Mouse (Mus musculus) liver, embryonic 13.5 days (tissue): ENCODE results near the gene Pla1a. TPM values are rescaled to one million over a fixed set of nuclear protein-coding genes. Genes with fewer than 3 reads are reported as not detected.

Experiments
- ATAC-seq: fragments of 200-750 bp; cut with Nextera tagmentation; 2 replicates; pipeline ENCODE4 v1.8.0; 2017; ENCODE audit warnings: low read depth, mild to moderate bottlenecking, moderate number of reproducible peaks, moderate library complexity
- DNase-seq: peaks from one replicate; pipeline ENCODE4 v3.0.0; 2022
- H3K27ac ChIP-seq: fragments of 300-500 bp; sonication (generic); 2 replicates; pipeline ENCODE4 v1.5.1; 2015; ENCODE audit warnings: moderate library complexity, mild to moderate bottlenecking, inconsistent platforms
- H3K27me3 ChIP-seq: fragments of 300-500 bp; sonication (generic); 2 replicates; pipeline ENCODE4 v1.6.1; 2015; ENCODE audit warnings: mild to moderate bottlenecking, inconsistent platforms
- H3K36me3 ChIP-seq: fragments of 300-500 bp; sonication (generic); 2 replicates; pipeline ENCODE4 v1.6.1; 2015; ENCODE audit warnings: mild to moderate bottlenecking, inconsistent platforms
- H3K4me1 ChIP-seq: fragments of 300-500 bp; sonication (generic); replicated peaks from 2 replicates; pipeline ENCODE4 v1.6.1; 2015; ENCODE audit warnings: inconsistent platforms
- H3K4me2 ChIP-seq: fragments of 300-500 bp; sonication (generic); 2 replicates; pipeline ENCODE4 v1.6.1; 2015; ENCODE audit warnings: inconsistent platforms, mild to moderate bottlenecking, moderate library complexity
- H3K4me3 ChIP-seq: fragments of 300-500 bp; sonication (generic); replicated peaks from 2 replicates; pipeline ENCODE4 v1.5.1; 2015; ENCODE audit warnings: mild to moderate bottlenecking, inconsistent platforms
- H3K9ac ChIP-seq: fragments of 300-500 bp; sonication (generic); 2 replicates; pipeline ENCODE4 v1.6.1; 2015; ENCODE audit warnings: mild to moderate bottlenecking, inconsistent platforms
- H3K9me3 ChIP-seq: fragments of 300-500 bp; sonication (generic); replicated peaks from 2 replicates; pipeline ENCODE4 v1.6.1; 2016; ENCODE audit warnings: inconsistent platforms
- WGBS: fragments of 180-500 bp; shearing (Covaris S2); methylation state at CpG from one replicate; pipeline ENCODE4 v1.1.7; 2015; ENCODE audit not compliant: insufficient replicate concordance; 5-methylcytosine and 5-hydroxymethylcytosine counted together
- polyA plus RNA-seq: library from polyadenylated mRNA; unstranded; fragments of >200 nt; fragmentation: Nextera tagmentation; extraction: Ambion mirVana; gene quantifications from 2 replicates; pipeline ENCODE4 v1.2.1, GENCODE M21; 2015

Gene Pla1a
- polyA plus RNA-seq, 1 experiment from 2014 or later = 8.4 TPM

DNA sequence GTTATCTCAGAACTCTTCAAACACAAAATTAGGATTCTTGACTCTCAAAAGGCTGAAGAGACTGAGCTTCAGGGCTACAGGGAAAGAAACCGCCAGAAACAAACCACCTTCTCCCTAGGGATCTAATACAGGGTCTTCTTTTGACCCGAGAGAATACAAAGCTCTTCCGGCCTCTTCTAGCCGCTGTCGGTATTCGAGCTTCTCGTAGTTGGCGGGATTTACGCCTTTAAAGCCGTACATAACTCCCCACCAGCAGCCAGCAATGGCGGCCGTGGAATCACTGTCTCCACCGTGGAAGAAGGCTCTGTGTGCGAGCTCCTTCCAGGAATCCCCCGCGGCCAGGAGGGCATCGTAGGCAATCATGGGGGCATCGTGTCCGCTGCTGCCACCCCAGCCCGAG, 12.6 kb upstream of the Pla1a start:
- 87% methylated on average over 20 of the region's 20 CpGs for WGBS
- Histone ChIP-seq H3K4me2 (no peak overlapping the region), H3K9ac (no peak overlapping the region), H3K36me3 (peaks cover 54% of the 10 kb centered on the region), H3K4me3 (no peak overlapping the region), H3K4me1 (peaks cover 9% of the 10 kb centered on the region), H3K27me3 (no peaks in the 10 kb centered on the region), H3K27ac (no peak overlapping the region), H3K9me3 (no peaks in the 10 kb centered on the region)
- DNase-seq = no peak
- no peak for ATAC-seq

DNA sequence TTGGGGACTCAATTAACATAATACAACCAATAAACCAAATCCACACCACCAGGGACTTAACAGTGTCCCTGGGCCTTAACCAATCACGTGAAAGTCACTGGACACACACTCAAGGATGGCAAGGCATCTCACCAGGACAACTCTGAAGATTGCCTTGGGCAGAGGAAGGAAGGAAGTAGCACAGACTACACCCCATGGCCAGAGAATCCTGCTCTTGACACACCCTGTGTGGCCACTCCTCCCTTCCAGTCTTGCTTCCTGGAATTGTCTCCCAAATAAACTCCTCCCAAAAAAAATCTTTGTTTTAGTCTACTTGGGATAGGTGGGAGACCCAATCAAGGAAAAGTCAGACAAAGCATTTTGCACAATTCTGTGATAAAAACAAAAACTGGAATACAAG, 12.1 kb upstream of the Pla1a start:
- no peaks in the 10 kb centered on the region for H3K9me3 ChIP-seq
- no peak overlapping the region for H3K4me2 ChIP-seq
- DNase-seq (no peak), ATAC-seq (no peak)
- H3K9ac ChIP-seq = no peak overlapping the region
- H3K4me1 ChIP-seq = peaks cover 4% of the 10 kb centered on the region
- no peak overlapping the region for H3K4me3 ChIP-seq
- WGBS = 87% methylated on average over 1 of the region's 1 CpGs
- H3K27me3 ChIP-seq = no peaks in the 10 kb centered on the region
- no peak overlapping the region for H3K27ac ChIP-seq
- peaks cover 51% of the 10 kb centered on the region for H3K36me3 ChIP-seq

DNA sequence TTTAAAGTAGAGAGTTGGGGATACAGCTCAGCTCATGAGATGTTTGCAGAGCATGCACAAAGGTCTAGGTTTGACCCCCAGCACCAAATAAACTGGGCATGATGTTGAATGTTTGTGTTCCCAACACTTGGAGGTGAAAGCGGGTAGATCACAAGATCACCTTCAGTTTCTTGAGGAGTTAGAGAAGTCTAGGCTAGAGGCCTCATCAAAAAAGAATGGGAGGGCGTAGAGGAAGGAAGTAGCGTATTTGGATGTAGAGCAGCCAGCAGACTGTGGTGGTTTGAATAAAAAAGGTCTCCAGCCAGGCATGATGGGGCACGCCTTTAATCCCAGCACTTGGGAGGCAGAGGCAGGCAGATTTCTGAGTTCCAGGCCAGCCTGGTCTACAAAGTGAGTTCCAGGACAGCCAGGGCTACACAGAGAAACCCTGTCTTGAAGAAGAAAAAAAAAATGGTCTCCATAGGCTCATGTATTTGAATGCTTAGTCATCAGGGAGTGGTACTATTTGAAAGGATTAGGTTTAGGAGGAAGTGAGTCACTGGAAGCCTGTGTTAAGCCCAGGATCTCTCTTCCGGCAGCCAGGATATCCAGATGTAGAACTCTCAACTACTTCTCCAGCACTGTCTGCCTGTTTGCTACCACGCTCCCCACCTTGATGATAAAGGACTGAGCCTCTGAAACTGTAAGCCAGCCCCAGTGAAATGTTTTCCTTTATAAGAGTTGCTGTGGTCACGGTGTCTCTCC, 10.9 kb upstream of the Pla1a start:
- H3K27me3 ChIP-seq = no peaks in the 10 kb centered on the region
- no peak for DNase-seq
- no peaks in the 10 kb centered on the region for H3K4me1 ChIP-seq
- H3K4me3 ChIP-seq = no peak overlapping the region
- no peak overlapping the region for H3K9ac ChIP-seq
- no peak for ATAC-seq
- no peaks in the 10 kb centered on the region for H3K9me3 ChIP-seq
- no peak overlapping the region for H3K27ac ChIP-seq
- H3K4me2 ChIP-seq = no peak overlapping the region
- peaks cover 44% of the 10 kb centered on the region for H3K36me3 ChIP-seq
- 88% methylated on average over 7 of the region's 7 CpGs for WGBS

DNA sequence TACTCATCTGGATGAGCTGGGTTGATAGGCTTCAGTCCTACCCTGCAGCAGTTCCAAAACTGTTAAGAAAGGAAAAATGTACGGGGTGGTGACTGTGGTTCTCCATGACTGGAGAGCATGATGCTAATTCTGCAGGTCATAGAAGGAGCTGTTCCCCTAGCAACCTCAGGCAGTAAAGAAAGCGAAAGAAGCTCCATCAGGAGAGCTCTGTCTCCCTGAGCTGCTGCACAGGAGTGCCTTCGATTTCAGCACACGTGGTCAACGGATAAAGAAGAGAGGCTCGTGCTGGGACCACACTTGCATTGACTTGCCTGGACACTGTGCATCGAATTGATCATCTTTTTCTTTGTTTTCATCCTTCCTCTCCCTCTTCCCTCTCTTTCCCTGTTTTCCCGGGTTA, 9.3 kb upstream of the Pla1a start:
- no peak for ATAC-seq
- H3K27me3 ChIP-seq = no peaks in the 10 kb centered on the region
- H3K4me2 ChIP-seq = no peak overlapping the region
- peaks cover 34% of the 10 kb centered on the region for H3K36me3 ChIP-seq
- 72% methylated on average over 8 of the region's 8 CpGs for WGBS
- no peak overlapping the region for H3K9ac ChIP-seq
- H3K9me3 ChIP-seq = no peaks in the 10 kb centered on the region
- no peak for DNase-seq
- no peak overlapping the region for H3K4me3 ChIP-seq
- H3K4me1 ChIP-seq = no peaks in the 10 kb centered on the region
- no peak overlapping the region for H3K27ac ChIP-seq

DNA sequence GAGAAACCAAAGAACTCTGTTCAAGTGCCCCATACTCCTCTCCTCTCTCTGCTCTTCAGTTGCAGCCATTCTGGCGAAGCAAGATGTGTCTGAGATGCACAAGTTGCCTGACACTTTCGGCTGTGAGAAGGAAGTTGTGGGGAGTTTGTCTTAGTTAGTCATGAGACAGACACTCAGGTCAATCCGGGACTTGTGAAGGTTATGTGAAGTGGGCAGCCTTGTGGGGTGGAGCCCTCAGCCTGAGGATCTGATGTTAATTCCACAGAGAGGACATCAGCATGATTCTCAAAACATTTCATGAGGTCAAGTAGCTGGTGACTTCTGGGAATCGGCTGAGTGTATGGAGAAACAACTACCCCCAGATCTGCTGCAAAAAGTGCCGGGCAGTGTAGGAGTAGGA, 8.7 kb upstream of the Pla1a start:
- H3K4me3 ChIP-seq = no peak overlapping the region
- 53% methylated on average over 5 of the region's 5 CpGs for WGBS
- peaks cover 27% of the 10 kb centered on the region for H3K36me3 ChIP-seq
- H3K9me3 ChIP-seq = no peaks in the 10 kb centered on the region
- DNase-seq (no peak), ATAC-seq (no peak)
- no peak overlapping the region for H3K4me2 ChIP-seq
- no peaks in the 10 kb centered on the region for H3K27me3 ChIP-seq
- no peak overlapping the region for H3K27ac ChIP-seq
- H3K4me1 ChIP-seq = no peaks in the 10 kb centered on the region
- H3K9ac ChIP-seq = no peak overlapping the region

DNA sequence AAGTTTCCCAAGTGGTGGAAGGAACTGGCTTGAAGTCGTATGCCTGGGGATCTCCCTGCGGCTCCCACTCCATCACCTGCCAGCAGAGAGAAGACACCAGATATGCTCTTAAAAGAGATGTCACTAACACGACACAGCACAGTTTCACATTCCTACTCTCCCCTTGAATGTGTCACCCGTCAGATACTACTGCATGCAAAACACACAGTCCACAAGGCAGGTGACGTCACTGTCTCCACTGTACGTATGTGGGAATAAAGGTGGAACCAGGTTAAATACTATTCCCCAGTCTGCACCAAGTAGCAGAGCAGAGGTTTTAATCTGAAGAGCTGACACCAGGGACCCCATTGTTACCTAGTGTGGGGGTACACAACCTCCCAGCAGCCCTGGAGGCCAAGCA, 7.5 kb upstream of the Pla1a start:
- DNase-seq (no peak), ATAC-seq (no peak)
- H3K36me3 ChIP-seq = peaks cover 15% of the 10 kb centered on the region
- no peaks in the 10 kb centered on the region for H3K9me3 ChIP-seq
- WGBS = 63% methylated on average over 6 of the region's 6 CpGs
- H3K27ac ChIP-seq = no peak overlapping the region
- no peak overlapping the region for H3K4me2 ChIP-seq
- no peak overlapping the region for H3K9ac ChIP-seq
- no peaks in the 10 kb centered on the region for H3K27me3 ChIP-seq
- no peak overlapping the region for H3K4me3 ChIP-seq
- H3K4me1 ChIP-seq = no peaks in the 10 kb centered on the region

DNA sequence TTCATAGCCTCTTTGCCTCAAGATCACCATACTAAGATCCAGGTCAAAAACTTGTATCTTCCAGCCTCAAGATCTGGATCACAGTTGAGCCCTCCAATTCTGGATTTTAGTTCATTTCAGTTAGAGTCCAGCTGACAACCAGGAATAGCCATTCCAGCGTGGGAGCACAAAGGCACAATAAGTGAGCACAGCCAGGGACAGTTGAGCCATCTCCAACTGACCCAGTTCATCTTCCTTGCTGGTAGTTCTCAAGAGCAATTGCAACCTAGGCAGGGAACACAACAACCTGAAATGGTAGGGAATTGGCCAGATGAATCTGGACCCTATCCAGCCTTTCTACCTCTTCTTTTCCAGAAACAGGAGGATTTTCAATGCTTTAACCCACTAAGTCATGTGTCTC, 6.2 kb upstream of the Pla1a start:
- Histone ChIP-seq H3K4me2 (no peak overlapping the region), H3K36me3 (peaks cover 3% of the 10 kb centered on the region), H3K9me3 (no peaks in the 10 kb centered on the region), H3K4me1 (no peaks in the 10 kb centered on the region), H3K4me3 (no peak overlapping the region), H3K27me3 (no peaks in the 10 kb centered on the region), H3K27ac (no peak overlapping the region), H3K9ac (no peak overlapping the region)
- ATAC-seq (no peak), DNase-seq (no peak)
- 69% methylated on average over 1 of the region's 1 CpGs for WGBS

DNA sequence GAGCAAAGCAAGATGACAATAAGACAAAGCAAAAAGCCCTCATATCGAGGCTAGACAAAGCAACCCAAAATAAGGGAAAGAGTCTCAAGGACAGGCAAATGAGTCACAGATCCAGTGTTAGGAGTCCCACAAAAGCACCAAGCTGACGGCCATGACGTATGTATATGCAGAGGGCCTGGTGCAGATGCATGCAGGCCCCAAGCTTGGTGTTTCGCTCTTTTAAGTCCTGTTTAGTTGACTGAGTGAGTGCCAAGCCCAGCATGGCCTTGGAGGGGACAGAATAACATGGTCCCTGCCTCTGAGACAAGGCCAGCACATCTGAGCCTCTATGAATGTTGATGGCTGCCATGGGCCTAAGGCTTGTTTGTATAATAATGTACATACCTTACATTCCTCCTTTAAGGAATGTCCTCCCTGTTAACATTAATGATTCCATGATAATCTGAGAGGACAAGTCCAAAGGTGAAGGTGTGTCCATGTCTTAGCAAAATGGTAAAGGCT, 1.4 kb upstream of the Pla1a start:
- Histone ChIP-seq H3K4me3 (no peak overlapping the region), H3K9ac (no peak overlapping the region), H3K4me2 (no peak overlapping the region), H3K9me3 (no peaks in the 10 kb centered on the region), H3K27ac (no peak overlapping the region), H3K36me3 (no peaks in the 10 kb centered on the region), H3K4me1 (peaks cover 16% of the 10 kb centered on the region; the same call in 1 of the 2 replicates), H3K27me3 (no peaks in the 10 kb centered on the region)
- 73% methylated on average over 4 of the region's 4 CpGs for WGBS
- no peak for DNase-seq
- no peak for ATAC-seq

DNA sequence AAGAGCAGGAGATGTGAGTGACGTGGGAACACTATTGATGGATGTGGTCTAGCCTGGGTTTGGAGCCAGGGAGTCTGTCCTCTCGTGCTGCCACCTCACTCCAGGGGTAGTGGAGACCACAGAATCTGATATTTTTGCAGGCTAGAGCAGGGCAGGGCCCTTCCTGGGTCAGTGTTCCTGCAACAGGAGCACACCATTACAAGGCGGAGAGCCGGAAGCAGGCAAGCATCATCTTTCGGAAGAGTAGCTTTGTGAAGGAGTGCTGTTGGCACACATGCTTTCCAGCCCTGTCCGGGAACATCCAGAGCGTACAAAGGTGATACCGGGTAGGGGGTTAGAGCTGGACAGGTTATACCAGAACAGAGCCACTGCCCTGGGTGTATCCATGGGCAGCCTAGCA, 569 bp upstream of the Pla1a start:
- no peak for DNase-seq
- H3K36me3 ChIP-seq = no peaks in the 10 kb centered on the region
- H3K27ac ChIP-seq = no peak overlapping the region
- no peaks in the 10 kb centered on the region for H3K9me3 ChIP-seq
- no peak overlapping the region for H3K4me2 ChIP-seq
- H3K4me1 ChIP-seq = peaks cover 16% of the 10 kb centered on the region; the same call in 1 of the 2 replicates
- WGBS = 72% methylated on average over 8 of the region's 8 CpGs
- no peak overlapping the region for H3K4me3 ChIP-seq
- no peaks in the 10 kb centered on the region for H3K27me3 ChIP-seq
- no peak overlapping the region for H3K9ac ChIP-seq
- ATAC-seq = peak; percentile 20; the same call in 1 of the 2 replicates

DNA sequence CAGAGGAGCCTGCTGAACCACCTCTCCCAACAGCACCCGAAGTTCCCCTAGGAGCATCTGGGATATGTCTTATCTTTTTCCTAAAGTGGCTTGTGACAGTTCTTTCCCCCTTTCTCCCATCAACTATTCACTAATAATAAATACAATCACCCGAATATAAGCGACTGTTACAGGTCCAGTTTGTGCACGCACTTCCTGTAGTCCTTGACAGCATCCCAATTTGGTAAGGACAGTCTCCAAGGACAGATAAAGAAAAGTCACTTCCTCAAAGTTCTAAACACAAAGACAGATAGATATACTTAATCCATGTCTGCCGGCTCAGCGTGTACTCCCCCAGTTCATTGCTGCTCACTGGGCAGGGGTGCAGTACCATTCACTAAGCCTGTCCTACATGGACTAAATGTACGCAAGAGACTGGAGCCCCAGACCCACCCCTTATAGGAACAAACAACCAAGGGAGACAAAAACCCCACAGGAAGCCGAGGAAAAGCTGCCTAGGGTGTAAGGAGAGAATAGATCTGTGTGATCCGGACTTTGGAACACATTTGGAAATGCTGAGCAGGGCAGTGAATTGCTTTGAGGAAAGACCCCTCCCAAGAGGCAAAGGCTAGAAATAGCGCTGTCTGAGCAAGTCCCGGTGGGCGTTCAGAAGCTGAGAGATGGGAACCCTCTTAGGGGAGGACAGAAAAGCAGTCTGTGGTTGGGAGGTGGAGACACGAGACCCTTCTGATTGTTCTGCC, 1.3 kb downstream of the Pla1a start:
- Histone ChIP-seq H3K9ac (no peak overlapping the region), H3K4me3 (0 out of 2 replicates have a peak overlapping the region, but pooled peaks have one; percentile 12), H3K27me3 (no peaks in the 10 kb centered on the region), H3K9me3 (no peaks in the 10 kb centered on the region), H3K4me2 (peak overlapping the region; percentile 41), H3K27ac (peak overlapping the region; percentile 9; the same call in 1 of the 2 replicates), H3K36me3 (no peaks in the 10 kb centered on the region), H3K4me1 (peaks cover 16% of the 10 kb centered on the region; the same call in 1 of the 2 replicates)
- 25% methylated on average over 13 of the region's 13 CpGs for WGBS
- ATAC-seq (no peak), DNase-seq (no peak)

DNA sequence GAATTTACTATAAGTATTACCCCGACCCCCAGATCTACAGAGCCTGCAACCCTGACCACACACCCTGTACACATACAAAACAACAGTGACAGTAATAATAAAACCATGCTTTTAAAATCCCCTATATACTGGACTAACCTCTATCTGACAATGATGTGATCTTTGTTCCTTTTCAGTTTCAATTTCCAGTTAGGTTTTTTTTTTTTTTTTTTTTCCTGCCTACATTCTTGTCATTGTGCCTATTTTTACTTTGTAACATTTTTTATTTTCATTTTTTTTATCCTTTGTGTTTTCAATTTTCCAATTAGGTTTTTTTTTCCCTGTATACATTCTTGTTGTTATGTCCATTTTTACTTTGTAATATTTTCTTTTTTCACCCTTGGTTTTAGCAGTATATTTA, 7.1 kb downstream of the Pla1a start:
- Histone ChIP-seq H3K4me3 (no peak overlapping the region), H3K36me3 (no peaks in the 10 kb centered on the region; the same call in 1 of the 2 replicates), H3K9me3 (no peaks in the 10 kb centered on the region), H3K27ac (no peak overlapping the region), H3K9ac (no peak overlapping the region), H3K4me1 (0 out of 2 replicates have a peak, but pooled peaks cover 3% of the 10 kb centered on the region), H3K4me2 (no peak overlapping the region), H3K27me3 (no peaks in the 10 kb centered on the region)
- no peak for ATAC-seq
- 72% methylated on average over 1 of the region's 1 CpGs for WGBS
- DNase-seq = no peak
